Mouse (Mus musculus) heart, adult 2 months (tissue): ENCODE data around the gene Unc119b. TPM values are rescaled to one million over a fixed set of nuclear protein-coding genes. Genes with fewer than 3 reads are reported as not detected.
"Not testable (repeated sequence)": the region's sequence is repeated elsewhere in the genome, so short reads cannot be mapped to it uniquely, and the experiment has no call there.

Experiments used
- DNase-seq, 2 experiments: peaks; one replicate each; pipeline ENCODE4 v3.0.0; 2021
- H3K27ac ChIP-seq: fragments of 200-600 bp; 2 replicates; pipeline ENCODE4 v1.8.1; 2022
- H3K27me3 ChIP-seq: fragments of 200-500 bp; 2 replicates; pipeline ENCODE4 v1.6.1; 2012; ENCODE audit warnings: mild to moderate bottlenecking, low read length, inconsistent platforms, mixed read lengths; ENCODE audit not compliant: control insufficient read depth, insufficient read depth
- H3K36me3 ChIP-seq: fragments of 200-500 bp; 2 replicates; pipeline ENCODE4 v1.6.1; 2012; ENCODE audit warnings: low read length, inconsistent platforms; ENCODE audit not compliant: control insufficient read depth, insufficient read depth
- H3K4me1 ChIP-seq: fragments of 200-500 bp; 2 replicates; pipeline ENCODE4 v1.6.1; 2011; ENCODE audit warnings: low read length; ENCODE audit not compliant: control insufficient read depth, insufficient read depth
- H3K4me3 ChIP-seq: fragments of 200-600 bp; 2 replicates; pipeline ENCODE4 v1.8.1; 2022
- H3K79me2 ChIP-seq: fragments of 200-500 bp; replicated peaks from 2 replicates; pipeline ENCODE4 v1.6.1; 2012; ENCODE audit warnings: mild to moderate bottlenecking, inconsistent platforms, low read length, moderate library complexity, mixed read lengths; ENCODE audit not compliant: control insufficient read depth, insufficient read depth
- H3K9ac ChIP-seq: fragments of 200-500 bp; 2 replicates; pipeline ENCODE4 v1.6.1; 2012; ENCODE audit warnings: low read depth, mild to moderate bottlenecking, control low read depth, inconsistent platforms, low read length, mixed read lengths
- CTCF ChIP-seq: fragments of 200-600 bp; IDR thresholded peaks from 2 replicates; pipeline ENCODE4 v1.8.1; 2022; ENCODE audit warnings: antibody characterized with exemption, mild to moderate bottlenecking, moderate library complexity
- EP300 ChIP-seq: fragments of 200-500 bp; IDR thresholded peaks from 2 replicates; pipeline ENCODE4 v1.6.1; 2011; ENCODE audit warnings: low read depth, low read length, control low read depth; ENCODE audit not compliant: insufficient read depth
- POLR2A ChIP-seq: fragments of 200-500 bp; IDR thresholded peaks from 2 replicates; pipeline ENCODE4 v1.6.1; 2011; ENCODE audit warnings: mild to moderate bottlenecking, low read depth, low read length, control low read depth; ENCODE audit not compliant: insufficient read depth
- WGBS: fragments of 180-500 bp; shearing (Covaris S2); methylation state at CpG from one replicate; pipeline ENCODE4 v1.1.7; 2018; 5-methylcytosine and 5-hydroxymethylcytosine counted together
- intact Hi-C: fragments of 180-260 bp; cut with DNase I; formaldehyde crosslinking; loops from one replicate; pipeline ENCODE4 v1.15.1; 2025
- polyA plus RNA-seq: library from polyadenylated mRNA; depleted of rRNA; stranded (reverse); fragments of >200 nt; gene quantifications from 2 replicates; pipeline ENCODE4 v1.2.3, GENCODE M21; 2012
- total RNA-seq, 2 experiments: library from RNA; stranded (reverse); gene quantifications; 2 replicates each; pipeline ENCODE4 v1.2.3; 2021

Unc119b gene
- total and polyA plus RNA-seq, 3 experiments, result 15.8 to 22.0 (median 18.4) TPM

DNA sequence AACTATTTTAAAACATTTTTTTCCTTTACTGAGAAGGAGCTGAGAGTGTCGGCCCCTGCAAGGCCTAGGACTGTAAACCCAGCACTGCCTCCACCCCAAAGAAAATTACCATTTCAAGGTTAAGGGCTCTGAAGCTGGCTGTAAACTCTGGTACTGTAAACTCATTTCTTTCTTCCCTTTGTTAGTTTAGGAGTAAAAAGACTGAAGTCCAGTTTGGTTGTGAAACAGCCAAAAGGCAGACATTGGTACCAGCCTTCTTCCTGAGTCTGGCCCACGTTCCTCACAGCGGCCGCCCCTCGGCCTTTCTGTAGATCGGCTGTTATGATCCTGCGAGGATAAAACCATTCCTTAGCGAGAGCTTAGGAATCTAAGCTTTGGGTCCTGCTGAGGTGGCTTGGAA lies 20.3 kb downstream of the Unc119b start:
- no peak for TF ChIP-seq POLR2A
- no peak for TF ChIP-seq CTCF
- TF ChIP-seq EP300, result no peak
- intact Hi-C loops, result no loop called here
- no peak for DNase-seq
- Histone ChIP-seq H3K79me2 (0 out of 2 replicates have a peak, but pooled peaks cover 1% of the 10 kb centered on the region), H3K27ac (no peak overlapping the region), H3K36me3 (no peaks in the 10 kb centered on the region), H3K4me1 (peaks cover under 1% of the 10 kb centered on the region), H3K27me3 (no peaks in the 10 kb centered on the region), H3K9ac (no peak overlapping the region), H3K4me3 (no peak overlapping the region)
- 92% methylated on average over 8 of the region's 8 CpGs for WGBS

DNA sequence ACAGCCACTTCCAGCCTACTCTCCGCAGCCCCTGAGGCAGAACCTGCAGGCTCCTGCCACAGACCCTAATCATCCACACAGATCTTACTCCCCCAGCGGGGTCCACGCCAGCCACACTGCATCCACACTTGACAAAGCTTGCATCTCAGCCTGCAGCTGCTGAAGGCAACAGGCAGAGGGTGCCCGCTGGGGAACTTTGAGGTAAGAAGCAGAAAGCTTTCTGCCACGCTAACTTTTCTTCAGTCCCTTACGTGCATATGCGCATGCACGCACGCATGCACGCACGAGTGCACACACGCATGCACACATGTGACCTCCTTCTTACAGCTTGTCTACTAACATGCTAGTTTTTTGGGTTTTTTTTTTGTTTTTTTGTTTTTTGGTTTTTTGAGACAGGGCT lies 21.5 kb downstream of the Unc119b start:
- DNase-seq, result no peak
- Histone ChIP-seq H3K4me1 (no peaks in the 10 kb centered on the region), H3K9ac (no peak overlapping the region), H3K27me3 (no peaks in the 10 kb centered on the region), H3K4me3 (no peak overlapping the region), H3K79me2 (0 out of 2 replicates have a peak, but pooled peaks cover 1% of the 10 kb centered on the region), H3K27ac (no peak overlapping the region), H3K36me3 (no peaks in the 10 kb centered on the region)
- WGBS, result 95% methylated on average over 12 of the region's 12 CpGs
- intact Hi-C loops, result no loop called here
- TF ChIP-seq EP300 (no peak), POLR2A (no peak), CTCF (no peak)

DNA sequence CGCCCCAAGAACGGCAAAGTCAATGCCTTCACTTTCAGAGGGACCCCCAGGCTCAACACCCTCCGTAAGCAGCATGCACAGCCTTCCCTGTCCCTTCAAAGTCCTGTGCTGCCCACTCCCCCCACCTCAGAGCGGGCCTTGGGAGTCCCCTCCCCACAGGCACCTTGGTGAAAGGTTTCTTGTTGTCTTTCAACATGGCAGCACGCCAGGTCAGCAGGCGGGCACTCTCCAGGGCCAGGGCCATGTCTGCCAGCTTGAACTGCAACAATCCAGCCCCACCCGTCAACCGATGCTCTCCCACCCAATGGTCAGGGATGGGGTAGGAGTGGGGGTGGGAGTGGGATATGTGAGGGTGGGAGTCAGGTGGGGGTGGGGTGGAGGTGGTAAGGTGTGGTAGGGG lies 23.6 kb downstream of the Unc119b start:
- H3K27me3 ChIP-seq, result no peaks in the 10 kb centered on the region
- TF ChIP-seq EP300 (no peak), CTCF (no peak), POLR2A (no peak)
- H3K27ac ChIP-seq, result no peak overlapping the region
- H3K36me3 ChIP-seq, result no peaks in the 10 kb centered on the region
- H3K4me3 ChIP-seq, result no peak overlapping the region
- H3K79me2 ChIP-seq, result no peaks in the 10 kb centered on the region
- no peak overlapping the region for H3K9ac ChIP-seq
- 82% methylated on average over 8 of the region's 8 CpGs for whole genome bisulfite sequencing
- no peaks in the 10 kb centered on the region for H3K4me1 ChIP-seq
- DNase-seq, result no peak
- intact Hi-C loops, result no loop called here

DNA sequence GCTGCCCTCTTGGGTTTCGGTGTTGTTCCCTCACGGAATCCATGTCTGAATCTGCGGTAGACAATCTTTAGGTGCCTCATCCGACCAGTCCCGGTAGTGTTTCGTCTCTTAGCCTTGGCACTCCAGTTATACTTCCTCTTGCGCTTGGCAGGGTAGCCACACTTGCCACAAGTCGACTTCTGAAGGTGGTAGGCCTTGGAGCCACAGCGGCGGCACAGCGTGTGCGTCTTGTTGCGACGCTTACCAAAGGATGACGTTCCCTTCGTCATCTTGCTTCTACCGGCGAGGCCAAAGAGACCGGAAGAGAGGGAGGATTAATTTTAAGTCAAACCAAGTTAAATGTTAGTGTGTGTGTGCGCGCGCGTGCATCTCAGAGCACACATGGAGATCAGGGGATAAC lies 31.5 kb downstream of the Unc119b start:
- H3K79me2 ChIP-seq, H3K4me3 ChIP-seq, H3K27ac ChIP-seq, H3K9ac ChIP-seq, H3K4me1 ChIP-seq, DNase-seq, intact Hi-C loops, H3K27me3 ChIP-seq, H3K36me3 ChIP-seq: not testable (repeated sequence)
- 96% methylated on average over 23 of the region's 23 CpGs for WGBS

DNA sequence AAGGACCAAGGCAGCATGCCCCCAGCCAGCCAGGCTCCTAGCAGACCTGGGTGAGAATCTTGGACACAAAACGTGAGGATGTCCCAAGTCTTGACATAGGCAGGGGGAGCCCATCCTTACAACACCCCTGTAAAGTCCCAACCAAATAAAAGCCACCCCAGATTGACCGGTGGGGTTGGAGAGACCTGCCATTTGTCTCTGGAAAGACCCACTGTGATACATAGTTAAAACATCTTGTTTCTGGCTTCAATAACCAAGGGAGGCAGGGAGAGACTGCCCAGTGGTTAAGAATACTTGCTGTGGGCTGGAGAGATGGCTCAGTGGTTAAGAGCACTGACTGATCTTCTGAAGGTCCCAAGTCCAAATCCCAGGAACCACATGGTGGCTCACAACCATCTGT lies 32.5 kb downstream of the Unc119b start:
- H3K4me1 ChIP-seq, result no peaks in the 10 kb centered on the region
- H3K27me3 ChIP-seq, result no peaks in the 10 kb centered on the region
- no peak overlapping the region for H3K27ac ChIP-seq
- intact Hi-C loops, result no loop called here
- 97% methylated on average over 2 of the region's 2 CpGs for WGBS
- no peak for DNase-seq
- H3K36me3 ChIP-seq, result no peaks in the 10 kb centered on the region
- H3K9ac ChIP-seq, result no peak overlapping the region
- H3K79me2 ChIP-seq, result no peaks in the 10 kb centered on the region
- TF ChIP-seq POLR2A (no peak), CTCF (no peak), EP300 (no peak)
- H3K4me3 ChIP-seq, result no peak overlapping the region

DNA sequence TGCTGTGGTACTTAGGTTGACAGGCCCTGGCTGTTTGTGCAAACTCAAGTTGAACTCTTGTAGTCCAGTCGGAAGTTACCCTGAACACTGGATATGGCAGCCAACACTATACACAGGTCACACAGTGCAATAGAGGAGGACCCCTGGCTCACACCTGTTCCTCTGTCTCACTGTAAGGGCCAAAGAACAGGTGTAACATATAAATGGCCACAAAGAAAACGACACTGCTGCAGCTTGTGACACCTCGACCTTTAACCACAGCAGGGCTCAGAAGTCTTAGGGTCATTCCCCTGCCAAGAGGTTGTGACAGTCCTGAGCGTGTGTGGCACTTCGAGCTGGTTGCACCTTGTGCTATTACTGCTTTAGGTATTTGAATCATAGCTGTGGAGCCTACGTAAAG lies 34.3 kb downstream of the Unc119b start:
- Histone ChIP-seq H3K9ac (no peak overlapping the region), H3K4me1 (no peaks in the 10 kb centered on the region), H3K27me3 (no peaks in the 10 kb centered on the region), H3K36me3 (no peaks in the 10 kb centered on the region), H3K27ac (no peak overlapping the region), H3K4me3 (no peak overlapping the region), H3K79me2 (no peaks in the 10 kb centered on the region)
- TF ChIP-seq POLR2A, result no peak
- TF ChIP-seq EP300, result no peak
- TF ChIP-seq CTCF, result no peak
- DNase-seq, result no peak
- WGBS, result 79% methylated on average over 6 of the region's 6 CpGs
- intact Hi-C loops, result no loop called here
